Mouse (Mus musculus) kidney, postnatal 14 days (tissue): ENCODE measurements at regions not wholly inside any gene's neighbourhood (a gene's known extent, or its start where the extent isn't known, plus 50 kb on each side); places are given as distances from the start of the nearest gene placed in this dataset.
"Not testable (repeated sequence)": the region's sequence is repeated elsewhere in the genome, so short reads cannot be mapped to it uniquely, and the experiment has no call there.

Experiments used
- DNase-seq: peaks from one replicate; pipeline ENCODE4 v3.0.0; 2022; ENCODE audit warnings: mixed read lengths

DNA sequence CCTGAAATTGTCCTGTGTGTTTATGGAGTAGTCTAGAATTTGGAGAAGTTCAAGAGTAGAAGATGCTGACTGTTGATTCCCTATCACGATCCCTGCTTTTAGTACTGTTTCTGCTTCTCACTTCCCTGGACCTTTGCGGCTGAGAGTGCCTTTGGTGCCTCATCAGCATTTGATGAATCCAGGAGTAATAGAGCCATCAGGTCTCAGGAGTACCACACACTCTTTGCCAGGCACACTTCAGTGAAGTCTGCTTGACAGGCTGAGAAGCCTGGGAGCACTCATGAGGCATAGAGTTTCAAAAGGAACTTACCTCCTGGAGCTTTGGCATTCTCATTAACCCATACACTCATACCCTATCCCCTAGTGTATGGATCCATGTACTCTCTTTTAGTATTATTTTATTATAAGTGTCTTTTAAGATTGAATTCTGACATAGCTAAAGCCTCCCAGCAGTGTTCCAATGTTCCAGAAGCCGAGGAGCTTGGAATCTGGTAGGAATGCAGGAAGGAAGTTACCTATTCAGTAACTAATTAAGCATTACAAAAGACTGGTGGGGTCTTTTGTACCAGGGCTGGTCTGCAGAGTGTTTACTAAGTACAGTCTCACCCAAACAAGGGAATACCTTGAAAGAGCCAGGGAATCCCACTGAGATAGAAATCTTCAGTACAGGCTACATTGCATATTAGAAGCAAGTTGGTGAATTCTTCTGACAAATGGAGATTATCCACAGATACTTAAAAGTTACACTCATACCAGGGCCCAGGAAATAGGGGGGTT lies 139.7 kb downstream of the Tex13c3 start:
- DNase-seq = not testable (repeated sequence)

DNA sequence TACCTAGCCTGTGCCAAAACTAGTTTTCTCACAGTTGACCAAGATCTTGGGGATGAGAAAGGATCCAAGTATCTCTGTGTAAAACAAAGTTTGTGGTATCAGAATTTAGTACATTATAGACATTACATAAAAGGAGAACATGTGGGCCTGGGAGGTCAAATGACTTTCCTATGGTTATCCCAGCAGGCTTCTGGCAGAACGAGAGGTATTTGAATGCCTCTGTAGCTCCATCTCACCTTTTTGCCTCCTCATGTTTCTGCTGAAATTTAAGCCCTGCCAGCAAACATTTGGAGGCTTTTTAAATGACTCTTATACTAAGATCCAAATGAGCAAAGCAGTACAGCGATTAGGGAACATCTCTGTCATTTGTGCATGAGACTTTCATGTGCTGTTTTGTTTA lies 167.8 kb downstream of the Tex13c3 start:
- no peak for DNase-seq

DNA sequence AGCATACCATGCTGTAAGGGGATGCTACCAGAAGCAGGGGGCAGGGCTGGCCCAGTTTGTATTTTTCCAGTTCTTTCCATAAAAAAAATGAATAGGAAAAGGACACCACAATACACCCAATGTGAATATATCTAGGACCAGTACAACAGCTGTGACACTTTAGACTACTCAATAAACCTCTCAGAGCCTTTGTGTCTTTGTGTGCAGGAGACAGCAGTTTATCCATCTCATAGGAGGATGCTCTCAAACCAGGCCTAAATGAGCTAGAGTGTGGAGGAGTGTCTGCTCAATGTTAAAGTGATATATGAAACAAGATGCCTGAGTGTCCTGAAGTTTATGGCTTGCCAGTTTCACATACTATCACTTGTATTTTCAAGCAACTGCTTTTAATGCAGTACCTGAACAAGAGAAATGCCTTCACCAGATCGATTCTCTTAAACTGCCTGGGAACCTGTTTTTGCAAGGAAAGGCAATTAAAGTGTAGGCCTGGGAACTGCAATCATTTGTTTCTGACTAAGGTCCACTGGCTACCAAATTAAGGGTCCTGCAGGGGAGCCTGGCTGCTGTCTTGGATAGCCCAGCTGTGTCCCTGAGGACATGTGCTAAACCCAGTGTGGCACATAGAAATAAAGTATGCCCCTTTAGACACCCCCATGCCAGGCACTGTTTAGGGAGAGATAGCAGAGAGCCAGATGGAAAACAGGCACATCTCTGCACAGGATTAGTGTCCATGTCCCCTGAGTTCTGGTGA lies 169.1 kb downstream of the Tex13c3 start:
- no peak for DNase-seq

DNA sequence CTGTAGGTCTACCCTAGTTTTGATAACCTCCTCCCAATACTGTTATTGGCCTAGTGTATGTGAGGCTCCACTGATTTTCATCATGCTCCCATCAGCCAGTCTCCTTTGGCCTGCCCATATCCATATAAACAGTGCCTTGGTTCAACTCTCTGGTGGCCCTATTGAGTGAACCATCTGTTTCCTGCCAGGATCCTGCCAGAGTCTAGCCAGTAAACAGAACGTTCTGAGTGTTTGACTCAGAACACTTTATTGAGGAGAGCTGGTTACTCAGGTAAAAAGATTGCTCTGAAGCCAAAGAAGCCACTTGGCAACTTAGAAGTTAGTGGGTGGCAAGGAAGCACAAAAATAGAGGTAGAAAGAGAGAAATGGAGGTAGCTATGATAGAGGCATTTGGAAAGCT lies 169.7 kb downstream of the Tex13c3 start:
- DNase-seq = no peak

DNA sequence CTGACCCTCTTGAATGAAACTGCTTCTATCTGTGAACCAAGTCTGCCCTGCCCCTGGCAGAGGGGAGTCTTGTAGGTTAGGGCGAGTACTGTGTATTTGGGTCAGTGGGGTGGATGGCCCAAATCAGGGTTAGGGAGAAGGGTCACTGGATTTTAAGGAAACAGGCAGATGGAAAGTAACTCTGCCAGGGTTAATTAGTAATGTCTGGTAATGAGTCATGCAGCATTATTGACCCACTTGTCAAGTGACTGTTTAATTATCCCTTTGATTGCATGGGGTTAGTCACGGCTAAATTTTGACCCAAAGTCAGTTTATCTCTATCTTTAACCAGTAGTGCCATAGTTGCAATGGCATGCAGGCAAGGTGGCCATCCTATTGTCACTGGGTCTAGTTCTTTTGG lies 192.9 kb downstream of the Tex13c3 start:
- no peak for DNase-seq

DNA sequence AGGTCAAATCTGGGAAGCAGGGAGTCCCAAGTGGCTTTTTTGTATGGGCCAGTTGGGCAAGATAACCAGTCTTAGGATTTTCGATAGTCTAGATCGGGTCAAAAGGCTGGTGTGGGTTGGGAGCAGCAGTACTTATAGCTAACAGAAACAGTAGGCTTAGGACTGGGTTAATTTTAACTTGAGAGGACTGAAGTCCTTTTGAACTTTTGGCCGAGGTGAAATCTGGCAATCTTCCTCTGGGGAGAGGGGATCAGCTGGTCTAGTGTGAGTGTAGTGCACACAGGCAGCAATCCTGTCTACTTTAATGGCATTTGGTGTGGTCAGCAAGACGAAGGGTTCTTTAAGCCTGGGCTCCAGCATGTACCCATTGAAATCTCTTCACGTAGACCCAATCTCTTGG lies 194.7 kb downstream of the Tex13c3 start:
- peak; percentile 44 for DNase-seq

DNA sequence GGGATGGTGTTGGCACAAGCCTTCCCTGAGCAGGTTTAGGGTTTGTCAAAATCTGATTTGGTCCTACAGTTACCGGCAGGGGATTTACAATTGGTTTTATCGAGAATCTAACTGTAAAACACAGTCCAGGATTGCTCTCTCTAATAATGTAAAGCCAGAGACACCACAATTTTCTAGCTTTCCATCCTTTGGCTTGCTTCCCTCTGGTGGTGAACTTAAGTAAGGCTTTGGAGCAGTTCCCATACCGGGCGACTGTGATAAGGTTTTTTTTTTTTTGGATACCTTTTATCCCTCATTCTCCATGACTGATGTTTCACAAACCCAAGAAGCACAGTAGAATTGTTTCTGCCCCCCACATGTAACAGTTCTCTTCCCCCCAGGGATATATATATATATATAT lies 195.3 kb downstream of the Tex13c3 start:
- no peak for DNase-seq

DNA sequence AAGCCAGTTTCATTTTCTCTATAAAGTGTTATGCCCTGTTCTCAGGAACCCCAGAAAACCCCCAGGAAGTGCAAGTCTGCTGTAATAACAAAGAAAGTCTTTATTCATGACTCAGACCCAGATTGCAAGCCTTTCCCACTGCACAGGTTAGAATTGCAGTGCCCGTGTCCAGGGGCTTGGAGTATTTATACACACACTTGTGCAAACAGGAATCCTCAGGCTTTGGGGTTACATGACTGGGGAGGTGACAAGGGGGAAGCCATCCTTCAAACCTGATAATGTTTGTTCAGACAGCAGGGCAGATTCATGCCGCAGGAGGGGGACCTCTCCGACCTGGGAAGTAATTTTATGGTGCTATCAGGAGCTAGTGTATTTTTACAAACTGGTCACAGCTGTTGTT lies 198.0 kb downstream of the Tex13c3 start:
- no peak for DNase-seq

DNA sequence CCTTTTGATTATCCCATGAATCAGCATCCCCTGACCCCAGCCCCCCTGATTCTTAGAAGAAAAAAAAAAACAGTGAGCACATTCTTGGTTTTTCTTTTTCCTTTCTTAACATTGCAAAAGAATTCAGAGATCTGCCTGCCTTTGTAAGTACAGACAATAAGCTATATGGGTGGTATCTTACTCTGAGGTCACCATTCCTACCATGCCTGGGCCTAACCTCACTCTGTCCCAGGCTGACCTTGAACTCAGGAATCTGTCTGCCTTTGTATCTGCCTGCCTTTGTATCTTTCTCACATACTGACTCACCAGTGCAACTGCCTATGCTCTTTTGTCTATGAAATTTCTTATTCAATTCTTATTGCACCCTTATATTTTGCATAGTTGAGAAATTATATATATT lies 216.9 kb downstream of the Tex13c3 start:
- DNase-seq = no peak

DNA sequence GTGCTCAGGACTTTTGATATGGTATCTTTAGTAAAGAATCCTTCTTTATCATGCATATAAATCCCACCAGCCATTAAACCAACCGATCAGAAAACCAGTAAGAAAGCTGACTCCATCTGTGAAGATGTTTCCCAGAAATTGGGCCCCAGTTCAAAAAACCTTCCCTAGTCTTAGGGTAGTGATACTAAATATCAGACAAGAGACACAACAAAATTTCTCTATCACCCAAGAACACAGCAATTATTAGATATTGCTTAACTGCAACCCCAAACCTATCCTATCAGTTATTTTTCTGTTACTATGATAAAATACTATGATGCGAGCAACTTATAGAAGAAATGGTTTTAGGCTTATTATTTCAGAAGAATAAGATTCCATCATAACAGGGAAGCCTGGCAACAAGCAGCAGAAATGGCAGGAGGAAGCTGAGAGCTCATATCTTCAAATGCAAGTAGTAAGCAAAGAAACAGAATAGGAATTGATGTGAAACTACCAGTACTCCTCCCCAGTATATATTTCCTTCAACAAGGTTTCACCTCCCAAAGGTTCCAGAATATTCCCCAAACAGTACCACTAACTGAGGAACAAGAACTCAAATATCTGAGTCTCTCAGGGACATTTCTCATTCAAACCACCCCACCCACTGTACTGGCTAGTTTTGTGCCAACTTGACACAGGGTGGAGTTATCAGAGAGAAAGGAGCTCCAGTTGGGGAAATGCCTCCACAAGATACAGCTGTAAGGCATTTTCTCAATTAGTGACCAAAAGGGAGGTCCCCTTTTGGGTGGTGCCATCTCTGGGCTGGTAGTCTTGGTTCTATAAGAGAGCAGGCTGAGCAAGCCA lies 234.1 kb downstream of the Tex13c3 start:
- DNase-seq = no peak

DNA sequence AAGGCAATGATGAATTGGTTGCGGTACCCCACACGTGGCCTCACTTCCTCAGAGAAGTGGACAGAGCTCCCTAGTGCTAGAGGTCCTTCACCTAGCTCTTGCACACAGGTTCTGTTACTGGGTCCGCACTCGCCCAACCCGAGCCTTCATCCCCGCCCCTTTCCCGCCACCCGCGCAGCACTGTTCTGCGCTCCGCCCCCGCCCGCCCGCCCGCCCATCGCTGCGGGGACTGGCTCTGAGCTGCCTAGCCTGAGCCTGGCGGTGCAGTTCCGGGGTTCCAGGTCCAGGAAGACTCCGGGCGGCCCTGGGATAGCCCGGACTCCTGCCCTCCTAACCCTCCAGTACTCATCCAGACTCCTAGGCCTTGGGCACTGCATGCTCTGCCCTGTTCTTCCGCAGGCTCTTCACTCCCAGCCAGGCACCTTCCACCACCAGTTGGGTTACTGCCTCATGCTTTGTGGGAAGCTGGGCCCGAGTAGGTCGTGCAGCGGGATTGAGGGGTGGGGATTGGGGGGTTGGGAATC lies 243.3 kb downstream of the Tex13c3 start:
- peak; percentile 65 for DNase-seq

DNA sequence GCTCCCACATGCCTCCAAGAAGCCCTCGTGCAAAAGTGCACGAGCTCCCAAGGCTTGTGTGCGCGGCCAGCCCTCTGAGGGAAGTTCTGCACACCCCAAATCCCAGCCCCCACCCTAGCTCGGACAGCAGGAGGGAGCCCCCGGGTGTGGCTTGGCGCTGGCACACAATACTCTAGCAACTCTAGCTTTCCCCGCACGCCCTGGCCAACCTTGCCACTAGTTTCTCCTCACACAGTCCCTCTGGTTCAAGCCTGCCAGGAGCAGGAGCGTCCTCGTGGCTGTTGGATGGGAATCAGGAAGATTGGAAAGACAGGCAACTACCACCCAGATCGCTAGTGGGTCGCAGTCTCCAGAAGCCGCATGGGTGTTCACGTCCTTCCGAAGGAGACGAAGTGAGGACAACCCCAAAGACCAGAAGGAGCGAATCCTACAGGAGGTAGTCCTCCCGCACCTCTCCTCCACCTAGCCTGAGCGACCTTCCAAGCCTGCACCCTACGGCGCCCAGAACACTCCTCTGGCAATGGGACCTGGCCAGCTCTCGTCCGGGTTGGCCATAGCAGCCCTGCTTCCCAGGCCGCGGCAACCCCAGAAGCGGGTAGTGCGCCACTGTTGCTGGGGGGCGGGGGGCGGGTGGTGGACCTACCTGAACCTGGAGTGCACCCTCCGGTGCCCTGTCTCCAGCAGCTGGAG lies 243.9 kb downstream of the Tex13c3 start:
- DNase-seq = peak; percentile 15

DNA sequence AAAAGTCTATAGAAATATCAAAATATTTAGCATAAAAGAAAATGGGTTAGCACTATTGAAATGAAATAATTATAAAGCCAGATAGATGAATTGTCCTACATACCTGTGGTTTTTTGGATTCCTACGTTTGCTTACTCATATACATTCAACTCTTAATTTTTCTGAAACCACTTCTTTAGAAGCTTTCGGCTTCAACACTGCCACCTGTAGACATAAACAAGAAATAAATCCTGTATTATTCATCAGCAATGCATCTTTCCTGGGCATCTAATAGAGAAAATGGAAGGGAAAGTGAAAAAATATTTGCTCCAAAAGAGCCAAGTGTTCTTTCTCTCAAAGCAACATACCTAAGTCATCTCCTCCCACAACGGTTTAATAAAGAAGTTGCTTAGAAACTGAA lies 245.7 kb downstream of the Tex13c3 start:
- DNase-seq = no peak

DNA sequence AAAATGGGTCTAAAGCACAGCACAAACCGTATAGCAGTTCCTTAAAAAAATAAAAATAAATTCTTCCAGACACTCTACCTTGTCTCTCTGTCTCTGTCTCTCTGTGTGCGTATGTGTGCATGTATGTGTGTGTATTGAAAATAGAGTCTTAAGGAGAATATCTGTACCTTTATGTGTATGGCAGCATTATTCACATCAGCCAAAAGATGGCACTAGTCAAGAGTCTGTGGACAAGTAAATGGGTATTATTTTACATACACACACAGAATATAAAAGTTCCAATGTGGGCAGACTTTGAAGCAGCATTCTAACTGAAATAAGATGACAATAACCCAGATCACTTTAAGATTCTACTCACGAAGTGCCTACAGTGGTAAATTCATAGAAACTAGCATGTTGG lies 249.3 kb downstream of the Tex13c3 start:
- peak; percentile 0 for DNase-seq

DNA sequence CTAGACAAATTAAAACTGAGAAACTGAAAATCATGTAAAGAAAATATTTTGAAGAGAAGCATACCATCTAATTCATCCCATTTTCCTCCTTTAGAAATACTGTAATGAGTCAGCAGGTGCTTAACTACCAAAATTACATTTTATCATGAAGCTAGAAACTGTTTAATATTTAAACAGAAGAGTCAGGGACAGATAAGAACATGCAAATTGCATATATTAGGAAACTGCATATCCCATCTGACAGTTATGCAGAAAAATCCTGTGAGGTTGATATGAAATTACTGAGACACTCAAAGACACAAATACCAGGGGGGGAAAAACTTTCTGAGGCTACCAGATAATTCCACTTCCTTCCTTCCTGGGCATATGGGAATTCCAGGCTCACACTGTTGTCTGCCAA lies 257.8 kb downstream of the Tex13c3 start:
- no peak for DNase-seq

DNA sequence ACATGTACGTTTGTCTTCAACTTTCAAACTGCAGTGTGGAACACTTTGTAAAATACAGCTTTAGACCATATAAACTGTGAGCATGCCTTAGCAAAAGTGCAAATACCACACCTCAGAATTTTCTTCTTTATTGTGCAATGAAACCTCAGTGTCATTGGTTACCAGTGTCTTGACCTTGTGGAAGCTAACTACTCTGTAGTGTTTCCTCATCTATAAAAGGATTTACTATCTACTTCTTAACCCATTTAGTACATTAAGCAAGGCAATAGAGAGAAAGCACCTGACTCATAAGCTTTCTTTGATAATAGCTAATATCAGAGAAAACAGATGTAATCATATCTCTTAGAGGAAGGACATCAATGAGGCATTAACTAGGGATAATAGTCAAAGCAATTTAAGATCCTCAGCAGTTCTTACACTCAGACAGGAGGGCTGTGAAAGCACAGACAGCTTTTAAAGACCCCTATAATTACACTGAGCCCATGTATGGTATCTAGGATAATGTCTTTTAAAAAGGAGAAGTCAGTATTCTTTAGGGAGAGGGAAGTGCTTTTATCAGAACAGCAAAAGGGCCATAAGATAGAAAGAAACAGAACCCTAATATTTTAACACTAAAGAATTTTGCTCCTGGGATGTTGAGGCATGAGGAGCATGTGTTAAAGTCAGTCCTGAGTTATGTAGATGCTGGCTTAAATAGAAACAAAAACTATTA lies 260.2 kb downstream of the Tex13c3 start:
- no peak for DNase-seq

DNA sequence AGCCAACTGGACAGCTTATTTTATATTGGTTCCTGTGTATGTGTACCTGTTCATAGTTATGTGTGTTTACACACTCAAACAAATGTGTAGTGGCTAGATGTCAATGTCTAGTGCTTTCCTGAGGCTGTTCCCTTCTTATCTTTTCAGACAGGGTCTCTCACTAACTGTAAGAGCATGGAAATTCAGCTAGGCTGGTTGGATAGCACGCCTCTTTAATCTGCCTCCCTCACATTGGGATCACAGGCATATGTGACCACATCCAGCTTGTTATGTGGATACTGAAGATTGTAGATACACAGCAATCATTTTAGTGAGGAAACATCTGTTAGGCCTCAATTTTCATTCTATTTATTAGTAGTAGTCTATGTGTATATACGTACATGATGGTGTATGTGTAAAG lies 261.4 kb downstream of the Tex13c3 start:
- DNase-seq = no peak

DNA sequence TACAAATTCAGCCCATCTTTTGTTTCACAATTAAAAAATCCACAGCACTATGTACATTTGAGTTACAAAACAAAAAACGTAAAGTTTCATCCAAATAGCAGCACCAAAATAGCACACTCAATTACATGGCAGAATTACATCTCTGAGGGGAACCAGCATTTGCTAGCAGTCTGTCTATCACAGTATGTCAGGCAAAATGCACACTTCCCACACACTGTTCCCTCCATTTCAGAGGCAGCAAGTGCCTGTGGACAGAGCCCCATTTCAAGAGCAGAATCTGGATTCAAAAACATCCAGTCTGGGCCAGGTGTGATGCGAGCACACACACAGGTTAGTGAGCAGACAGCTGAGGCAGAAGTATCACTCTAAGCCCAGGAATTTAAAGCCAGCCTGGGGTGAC lies 261.8 kb downstream of the Tex13c3 start:
- DNase-seq = no peak

DNA sequence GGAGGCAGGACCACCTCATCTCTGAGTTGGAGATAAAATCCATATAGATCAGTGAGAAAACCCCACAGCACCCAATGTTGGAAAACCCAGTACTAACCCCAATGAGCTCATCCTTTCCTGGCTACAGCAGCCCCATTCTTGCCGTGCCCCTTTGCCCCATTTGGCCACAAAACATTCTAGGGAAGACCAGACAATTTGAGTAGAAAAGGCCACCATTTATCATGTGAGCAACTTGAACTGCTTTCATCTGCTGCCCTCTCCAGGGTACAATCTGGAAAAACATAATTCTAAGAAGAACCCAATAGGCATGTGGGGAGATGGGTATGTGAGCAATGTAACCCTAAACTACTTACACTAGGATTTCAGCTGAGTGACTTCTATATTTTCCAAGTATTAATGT lies 274.7 kb downstream of the Tex13c3 start:
- DNase-seq = no peak

DNA sequence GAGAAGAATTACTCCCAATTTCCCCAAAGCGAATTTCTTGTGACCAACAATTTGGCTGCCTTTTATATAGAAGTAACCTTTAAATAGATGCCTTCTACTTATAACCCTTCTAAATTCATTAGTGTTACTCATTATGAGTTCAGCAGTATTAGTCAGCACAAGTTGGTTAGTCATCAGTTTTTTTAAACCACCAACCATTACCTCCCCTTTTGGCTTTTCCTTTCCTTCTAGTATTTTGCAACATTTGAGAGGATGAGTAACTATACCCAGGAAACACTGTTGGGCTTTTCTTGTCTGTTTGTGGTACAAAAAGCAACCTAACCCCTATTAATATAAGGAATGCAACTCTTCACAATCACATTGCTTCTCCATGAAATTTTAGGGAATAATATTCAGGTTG lies 278.6 kb downstream of the Tex13c3 start:
- no peak for DNase-seq

DNA sequence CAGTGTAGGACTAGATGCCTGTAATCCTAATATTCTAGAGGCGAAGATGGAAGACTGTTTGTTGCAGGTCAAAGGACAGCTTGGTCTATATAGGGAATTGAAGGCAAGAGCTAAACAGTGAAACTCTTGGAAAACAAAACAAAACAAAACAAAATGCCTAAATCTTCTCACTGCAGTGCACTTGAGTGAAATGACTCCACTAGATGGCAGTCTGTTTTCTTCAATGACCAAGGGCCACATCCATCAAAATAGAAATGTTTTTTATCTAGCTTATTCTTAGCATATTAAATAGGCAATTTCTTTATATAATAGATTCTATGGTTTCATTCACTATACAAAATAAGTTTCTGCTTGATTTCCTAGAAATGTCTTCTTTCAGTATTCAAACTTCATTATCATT lies 279.7 kb downstream of the Tex13c3 start:
- DNase-seq = no peak

DNA sequence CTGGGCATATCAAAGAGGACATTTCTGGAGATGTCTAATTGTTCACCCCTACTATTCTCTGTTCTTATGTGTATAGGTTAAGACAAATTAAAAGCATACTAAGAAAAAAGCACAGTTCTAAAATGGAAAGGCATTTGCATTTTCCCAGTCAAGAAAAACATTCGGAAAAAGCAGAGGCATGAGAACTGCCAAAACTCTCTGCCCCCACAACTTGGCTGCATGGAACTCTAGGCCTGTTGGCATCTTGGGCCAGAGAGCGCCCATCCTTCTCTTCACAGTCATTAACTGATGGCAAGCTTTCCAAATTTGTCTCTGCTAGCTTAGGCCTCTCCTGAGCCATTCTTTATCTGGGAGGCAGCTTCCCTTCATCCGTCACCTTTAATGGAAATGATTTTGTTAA lies 281.6 kb downstream of the Tex13c3 start:
- no peak for DNase-seq
